Mouse (Mus musculus) MEL-GATA-1-ER (cell line): ENCODE results near the gene Cyld.

Experiments used
- DNase-seq: peaks from one replicate; pipeline ENCODE4 v3.0.0-alpha.2; 2012; ENCODE audit warnings: low read depth; ENCODE audit errors: extremely low read depth

Gene Cyld

DNA sequence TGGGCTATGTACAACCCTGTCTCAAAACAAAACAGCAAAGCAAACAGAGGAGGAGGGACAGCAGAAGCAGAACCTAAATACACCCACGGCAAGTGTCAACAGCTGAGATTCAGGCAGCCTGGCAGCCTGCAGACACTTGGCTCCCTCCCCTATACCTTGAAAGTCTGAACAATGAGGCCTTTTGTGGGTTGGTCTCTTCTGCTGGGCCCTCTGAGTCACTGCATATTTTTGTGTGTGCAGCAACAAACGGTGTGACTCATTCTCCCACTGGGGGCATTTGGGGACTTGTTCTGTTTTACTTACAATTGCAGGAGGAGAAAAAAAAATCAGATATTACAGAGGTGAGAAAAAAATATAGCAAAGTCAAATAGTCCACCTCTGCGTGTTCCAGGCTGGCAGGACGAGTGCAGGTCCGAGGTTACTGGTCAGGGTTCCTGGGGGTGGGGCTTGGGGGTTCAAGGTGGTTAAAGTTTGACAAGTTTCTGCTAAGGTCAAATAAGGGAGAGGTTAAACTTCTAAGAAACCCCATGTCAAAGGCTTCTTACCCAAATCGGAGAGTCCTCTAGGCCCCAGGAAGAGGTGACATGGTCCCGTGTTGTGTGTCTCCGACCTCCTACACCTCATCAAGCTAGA, 96.0 kb downstream of the Cyld start:
- no peak for DNase-seq

DNA sequence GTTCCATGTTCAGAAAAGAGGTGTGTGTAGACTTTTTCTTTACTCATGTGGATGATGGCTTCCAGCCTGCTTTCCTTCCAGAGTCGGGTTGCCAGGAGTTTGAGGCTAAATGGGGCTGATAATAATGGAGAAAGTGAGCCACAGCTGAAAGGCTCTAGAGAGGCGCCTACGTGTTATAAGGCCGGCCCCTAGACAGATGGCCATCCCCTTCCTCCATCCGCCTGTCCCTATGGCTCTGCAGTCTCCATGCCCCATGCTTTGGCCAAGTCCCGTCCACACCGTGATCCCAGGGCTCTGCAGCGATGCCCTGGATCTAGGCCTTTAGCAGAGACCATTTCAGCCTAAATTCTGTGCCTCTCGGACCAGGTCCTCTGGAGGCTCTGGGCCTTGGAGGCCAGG, 96.5 kb downstream of the Cyld start:
- no peak for DNase-seq

DNA sequence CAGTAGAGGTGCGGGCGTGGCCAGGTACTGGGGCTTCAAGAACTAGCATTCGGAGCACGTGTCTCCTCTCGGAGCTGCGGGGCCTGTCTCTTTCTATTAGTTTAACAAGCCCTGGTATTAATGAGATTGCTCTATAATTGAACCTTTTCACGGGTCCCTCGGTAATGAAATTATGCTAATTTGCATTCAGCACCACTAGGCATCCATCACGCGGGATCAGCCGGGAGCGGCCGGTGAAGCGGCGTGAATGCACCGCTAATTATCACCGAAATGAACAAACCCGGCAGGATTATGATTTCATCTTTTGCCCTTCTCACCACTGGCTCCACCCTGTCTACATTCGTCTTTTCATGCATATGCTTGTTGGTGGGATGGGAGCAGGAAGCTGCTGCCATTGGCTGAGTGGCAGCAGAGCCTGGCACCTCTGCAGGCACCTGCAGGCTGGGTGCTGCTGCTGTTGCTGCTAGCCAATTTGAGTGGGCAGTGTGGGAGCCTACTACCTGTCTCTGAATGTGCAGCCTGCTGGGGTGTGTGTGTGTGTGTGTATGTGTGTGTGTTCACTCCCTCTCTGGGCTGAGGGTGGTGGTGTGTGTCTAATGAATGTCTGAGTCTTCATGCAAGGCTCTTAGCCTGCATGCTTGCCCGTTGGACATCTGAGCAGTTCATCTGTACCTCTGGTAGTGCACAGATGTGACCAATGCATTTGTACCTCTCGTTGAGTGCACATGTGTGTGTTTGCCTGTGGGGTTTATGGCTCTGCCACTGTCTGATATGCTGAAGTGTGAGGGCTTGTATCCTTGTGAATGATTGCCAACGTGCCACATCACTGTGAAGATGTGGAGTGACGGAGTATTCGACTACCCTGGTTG, 97.2 kb downstream of the Cyld start:
- DNase-seq: no peak

DNA sequence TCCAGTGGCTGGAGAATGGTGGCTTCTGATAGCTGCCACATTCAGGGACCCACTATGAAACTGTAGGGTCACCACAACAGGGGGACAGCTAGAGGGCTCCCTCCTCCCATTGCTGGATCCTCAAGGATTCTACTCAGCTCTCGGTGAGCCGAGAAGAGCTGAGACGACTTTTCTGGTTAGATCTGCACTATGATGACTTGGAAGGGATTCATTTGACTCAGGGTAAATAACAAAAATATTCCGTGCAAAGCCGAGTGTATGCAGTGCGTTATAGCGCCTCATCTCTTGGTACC, 97.7 kb downstream of the Cyld start:
- DNase-seq: no peak

DNA sequence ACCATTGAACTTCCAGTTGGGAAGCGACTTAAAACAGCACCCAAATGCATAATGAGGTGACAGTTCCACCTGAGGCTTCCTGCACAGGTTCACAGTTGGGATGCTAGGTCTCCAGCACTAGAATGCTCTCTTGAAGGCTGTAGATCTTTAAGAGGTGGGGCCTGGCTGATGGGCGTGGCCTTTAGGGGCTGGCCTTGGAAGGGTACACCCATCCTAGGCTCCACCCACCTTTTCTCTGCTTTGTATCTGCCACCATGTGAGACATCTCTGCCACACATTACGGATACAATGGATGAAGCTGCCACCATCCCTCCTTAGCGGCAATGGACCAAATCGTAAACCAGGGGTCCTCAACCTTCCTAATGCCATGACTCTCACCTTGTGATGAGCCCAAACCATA, 99.1 kb downstream of the Cyld start:
- DNase-seq: no peak

DNA sequence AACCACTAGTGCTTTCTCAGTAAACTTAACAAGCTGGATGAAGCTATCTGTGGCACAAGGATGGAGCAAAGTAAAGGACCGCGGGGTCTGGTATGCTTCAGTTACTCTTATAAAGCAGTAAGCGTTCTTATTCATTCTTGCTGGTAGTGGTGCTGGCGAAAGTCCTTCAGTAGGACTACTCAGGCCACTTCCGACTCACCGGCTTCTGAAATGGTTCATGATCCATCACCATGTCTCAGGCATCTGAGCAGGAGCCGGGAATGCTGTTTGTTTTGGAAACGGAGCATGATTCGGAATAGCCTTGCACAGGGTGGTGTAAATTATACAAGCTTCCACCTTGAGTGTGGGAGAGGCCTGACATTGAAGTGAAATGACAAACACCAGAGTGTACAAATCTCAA, 99.8 kb downstream of the Cyld start:
- no peak for DNase-seq
